Mouse (Mus musculus) liver, embryonic 13.5 days (tissue): ENCODE data around the gene Gm26657. TPM values are rescaled to one million over a fixed set of nuclear protein-coding genes. Genes with fewer than 3 reads are reported as not detected.
A peak's percentile ranks its signal among the peaks of the same experiment; 100 is the strongest.

ENCODE experiments used
- ATAC-seq: fragments of 200-750 bp; cut with Nextera tagmentation; 2 replicates; pipeline ENCODE4 v1.8.0; 2017; ENCODE audit warnings: low read depth, mild to moderate bottlenecking, moderate number of reproducible peaks, moderate library complexity
- DNase-seq: peaks from one replicate; pipeline ENCODE4 v3.0.0; 2022
- H3K27ac ChIP-seq: fragments of 300-500 bp; sonication (generic); 2 replicates; pipeline ENCODE4 v1.5.1; 2015; ENCODE audit warnings: moderate library complexity, mild to moderate bottlenecking, inconsistent platforms
- H3K27me3 ChIP-seq: fragments of 300-500 bp; sonication (generic); 2 replicates; pipeline ENCODE4 v1.6.1; 2015; ENCODE audit warnings: mild to moderate bottlenecking, inconsistent platforms
- H3K36me3 ChIP-seq: fragments of 300-500 bp; sonication (generic); 2 replicates; pipeline ENCODE4 v1.6.1; 2015; ENCODE audit warnings: mild to moderate bottlenecking, inconsistent platforms
- H3K4me1 ChIP-seq: fragments of 300-500 bp; sonication (generic); replicated peaks from 2 replicates; pipeline ENCODE4 v1.6.1; 2015; ENCODE audit warnings: inconsistent platforms
- H3K4me2 ChIP-seq: fragments of 300-500 bp; sonication (generic); 2 replicates; pipeline ENCODE4 v1.6.1; 2015; ENCODE audit warnings: inconsistent platforms, mild to moderate bottlenecking, moderate library complexity
- H3K4me3 ChIP-seq: fragments of 300-500 bp; sonication (generic); replicated peaks from 2 replicates; pipeline ENCODE4 v1.5.1; 2015; ENCODE audit warnings: mild to moderate bottlenecking, inconsistent platforms
- H3K9ac ChIP-seq: fragments of 300-500 bp; sonication (generic); 2 replicates; pipeline ENCODE4 v1.6.1; 2015; ENCODE audit warnings: mild to moderate bottlenecking, inconsistent platforms
- H3K9me3 ChIP-seq: fragments of 300-500 bp; sonication (generic); replicated peaks from 2 replicates; pipeline ENCODE4 v1.6.1; 2016; ENCODE audit warnings: inconsistent platforms
- WGBS: fragments of 180-500 bp; shearing (Covaris S2); methylation state at CpG from one replicate; pipeline ENCODE4 v1.1.7; 2015; ENCODE audit not compliant: insufficient replicate concordance; 5-methylcytosine and 5-hydroxymethylcytosine counted together
- polyA plus RNA-seq: library from polyadenylated mRNA; unstranded; fragments of >200 nt; fragmentation: Nextera tagmentation; extraction: Ambion mirVana; gene quantifications from 2 replicates; pipeline ENCODE4 v1.2.1, GENCODE M21; 2015

Gene Gm26657
- polyA plus RNA-seq, 1 experiment from 2014 or later = not detected

- Histone ChIP-seq H3K4me1 (no peaks in the 10 kb centered on the region), H3K27ac (no peak overlapping the region), H3K4me3 (no peak overlapping the region), H3K27me3 (no peaks in the 10 kb centered on the region), H3K9ac (no peak overlapping the region), H3K4me2 (no peak overlapping the region), H3K36me3 (no peaks in the 10 kb centered on the region), H3K9me3 (no peaks in the 10 kb centered on the region)
- ATAC-seq (no peak), DNase-seq (no peak)
- WGBS = 68% methylated on average over 6 of the region's 6 CpGs
These were observed 16.6 kb upstream of the Gm26657 start for GRCm38 (mm10) chr4:56723237-56723636.

DNA sequence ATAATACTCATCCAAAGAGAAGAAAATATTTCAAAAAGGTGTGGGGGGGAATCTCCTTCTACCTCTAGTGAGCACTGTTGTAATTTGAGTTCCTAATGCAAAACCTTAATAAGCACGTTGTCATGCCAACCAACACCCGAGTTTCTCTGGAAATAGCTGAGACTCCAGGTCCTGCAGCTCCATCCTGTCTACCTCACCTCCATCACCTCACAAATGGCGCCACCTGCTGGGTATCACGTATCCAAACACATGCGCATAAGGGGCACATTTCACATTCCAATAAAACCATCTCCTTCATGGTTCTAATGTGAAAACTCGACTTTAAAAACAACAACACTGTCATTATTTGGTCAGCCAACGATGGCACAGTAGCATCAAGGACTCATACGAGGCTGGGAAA lies 14.0 kb upstream of the Gm26657 start:
- H3K4me3 ChIP-seq = no peak overlapping the region
- H3K36me3 ChIP-seq = no peaks in the 10 kb centered on the region
- H3K27me3 ChIP-seq = no peaks in the 10 kb centered on the region
- H3K9me3 ChIP-seq = no peaks in the 10 kb centered on the region
- no peak overlapping the region for H3K9ac ChIP-seq
- H3K27ac ChIP-seq = no peak overlapping the region
- ATAC-seq (no peak), DNase-seq (no peak)
- no peaks in the 10 kb centered on the region for H3K4me1 ChIP-seq
- H3K4me2 ChIP-seq = no peak overlapping the region
- WGBS = 42% methylated on average over 8 of the region's 8 CpGs

GRCm38 (mm10) chr4:56740611-56741010 lies 741 bp downstream of the Gm26657 start:
- Histone ChIP-seq H3K9me3 (no peaks in the 10 kb centered on the region), H3K4me1 (no peaks in the 10 kb centered on the region), H3K36me3 (peaks cover 8% of the 10 kb centered on the region; the same call in 1 of the 2 replicates), H3K9ac (no peak overlapping the region), H3K4me2 (no peak overlapping the region), H3K27ac (no peak overlapping the region), H3K27me3 (no peaks in the 10 kb centered on the region), H3K4me3 (no peak overlapping the region)
- ATAC-seq = no peak
- no peak for DNase-seq
- WGBS = 91% methylated on average over 20 of the region's 20 CpGs

DNA sequence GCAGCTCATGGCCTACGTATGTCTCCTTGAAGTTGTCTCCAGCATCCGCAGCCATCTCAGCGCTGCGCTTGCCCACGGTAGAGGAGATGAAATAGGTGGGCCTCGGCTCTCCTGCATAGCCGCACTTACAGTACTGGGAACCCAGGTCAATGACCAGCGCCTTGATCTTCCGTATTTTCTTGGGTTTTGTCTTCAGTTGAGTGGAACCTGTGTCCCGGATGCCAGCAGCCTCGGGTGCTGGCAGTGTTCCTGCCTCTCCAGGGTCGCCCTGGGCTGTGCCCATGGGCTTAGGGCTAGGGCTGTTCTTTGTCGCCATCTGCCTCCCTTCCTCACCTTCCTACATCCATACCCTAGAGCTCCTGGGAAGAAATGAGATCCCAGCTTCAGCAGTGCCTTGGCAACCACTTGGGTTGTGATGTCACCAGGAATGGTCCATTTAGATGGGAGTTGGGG lies 1.2 kb downstream of the Gm26657 start, which contains the start of gene Actl7b:
TSS of gene Actl7b (minus strand) at position 403 of the 453 bp plus-strand sequence.
- Histone ChIP-seq H3K4me3 (no peak within 1 kb of the TSS), H3K9ac (no peak within 1 kb of the TSS), H3K9me3 (no peaks in the 10 kb centered on the region), H3K4me2 (no peak within 1 kb of the TSS), H3K4me1 (no peaks in the 10 kb centered on the region), H3K27me3 (no peaks in the 10 kb centered on the region), H3K27ac (no peak within 1 kb of the TSS), H3K36me3 (peaks cover 8% of the 10 kb centered on the region; the same call in 1 of the 2 replicates)
- WGBS = 80% methylated on average over 13 of the region's 13 CpGs
- no peak for DNase-seq
- no peak for ATAC-seq

- DNase-seq = no peak
- H3K9me3 ChIP-seq = no peaks in the 10 kb centered on the region
- H3K36me3 ChIP-seq = peaks cover 21% of the 10 kb centered on the region
- no peak overlapping the region for H3K27ac ChIP-seq
- H3K9ac ChIP-seq = no peak overlapping the region
- H3K27me3 ChIP-seq = no peaks in the 10 kb centered on the region
- no peak overlapping the region for H3K4me3 ChIP-seq
- no peak overlapping the region for H3K4me2 ChIP-seq
- H3K4me1 ChIP-seq = no peaks in the 10 kb centered on the region
- WGBS = 69% methylated on average over 4 of the region's 4 CpGs
- no peak for ATAC-seq
These were observed 2.8 kb downstream of the Gm26657 start for GRCm38 (mm10) chr4:56742698-56743097.

- WGBS = 84% methylated on average over 21 of the region's 21 CpGs
- Histone ChIP-seq H3K27ac (no peak within 1 kb of the TSS), H3K9me3 (no peaks in the 10 kb centered on the region), H3K4me3 (no peak within 1 kb of the TSS), H3K4me1 (no peaks in the 10 kb centered on the region), H3K9ac (no peak within 1 kb of the TSS), H3K36me3 (peaks cover 28% of the 10 kb centered on the region), H3K4me2 (no peak within 1 kb of the TSS), H3K27me3 (no peaks in the 10 kb centered on the region)
- ATAC-seq = no peak
- DNase-seq = no peak
These were observed 3.7 kb downstream of the Gm26657 start, which contains the start of gene Actl7a for GRCm38 (mm10) chr4:56743363-56744195. Gene Actl7a, plus strand, starts transcription at chr4:56743413.

DNA sequence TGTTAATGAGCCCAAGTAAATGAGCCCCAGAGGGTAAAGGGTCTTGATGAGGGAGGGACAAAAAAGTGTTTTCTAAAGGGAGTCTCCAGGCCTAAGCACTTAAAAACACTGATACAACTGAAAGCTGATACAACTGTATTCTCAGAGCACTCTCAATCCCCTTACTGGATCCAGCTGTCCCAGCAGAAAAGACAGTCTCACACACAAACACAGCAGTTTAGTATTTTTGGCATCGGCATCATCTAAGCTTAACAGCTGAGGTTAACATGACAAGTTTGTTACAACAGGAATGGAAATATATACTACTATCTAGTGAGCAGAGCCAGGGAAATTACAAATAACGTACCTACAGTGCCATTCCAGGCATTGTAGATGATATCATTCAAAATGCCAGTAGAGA lies 6.5 kb downstream of the Gm26657 start:
- no peaks in the 10 kb centered on the region for H3K27me3 ChIP-seq
- H3K4me2 ChIP-seq = no peak overlapping the region
- no peaks in the 10 kb centered on the region for H3K9me3 ChIP-seq
- no peak overlapping the region for H3K27ac ChIP-seq
- ATAC-seq (no peak), DNase-seq (no peak)
- H3K4me3 ChIP-seq = no peak overlapping the region
- no peaks in the 10 kb centered on the region for H3K4me1 ChIP-seq
- 78% methylated on average over 2 of the region's 2 CpGs for WGBS
- H3K9ac ChIP-seq = no peak overlapping the region
- H3K36me3 ChIP-seq = peaks cover 53% of the 10 kb centered on the region

GRCm38 (mm10) chr4:56747456-56747855 lies 7.6 kb downstream of the Gm26657 start:
- 85% methylated on average over 9 of the region's 9 CpGs for WGBS
- ATAC-seq (no peak), DNase-seq (no peak)
- no peaks in the 10 kb centered on the region for H3K27me3 ChIP-seq
- peaks cover 61% of the 10 kb centered on the region for H3K36me3 ChIP-seq
- no peak overlapping the region for H3K27ac ChIP-seq
- H3K4me3 ChIP-seq = no peak overlapping the region
- no peak overlapping the region for H3K9ac ChIP-seq
- H3K4me1 ChIP-seq = no peaks in the 10 kb centered on the region
- no peaks in the 10 kb centered on the region for H3K9me3 ChIP-seq
- no peak overlapping the region for H3K4me2 ChIP-seq

- H3K4me1 ChIP-seq = no peaks in the 10 kb centered on the region
- no peak overlapping the region for H3K4me3 ChIP-seq
- no peak for ATAC-seq
- H3K27ac ChIP-seq = no peak overlapping the region; the same call in 1 of the 2 replicates
- no peak for DNase-seq
- no peaks in the 10 kb centered on the region for H3K27me3 ChIP-seq
- no peak overlapping the region for H3K4me2 ChIP-seq
- H3K36me3 ChIP-seq = peaks cover 85% of the 10 kb centered on the region
- 84% methylated on average over 5 of the region's 5 CpGs for WGBS
- H3K9ac ChIP-seq = no peak overlapping the region
- H3K9me3 ChIP-seq = no peaks in the 10 kb centered on the region
These were observed 16.2 kb downstream of the Gm26657 start for GRCm38 (mm10) chr4:56756021-56756420.

DNA sequence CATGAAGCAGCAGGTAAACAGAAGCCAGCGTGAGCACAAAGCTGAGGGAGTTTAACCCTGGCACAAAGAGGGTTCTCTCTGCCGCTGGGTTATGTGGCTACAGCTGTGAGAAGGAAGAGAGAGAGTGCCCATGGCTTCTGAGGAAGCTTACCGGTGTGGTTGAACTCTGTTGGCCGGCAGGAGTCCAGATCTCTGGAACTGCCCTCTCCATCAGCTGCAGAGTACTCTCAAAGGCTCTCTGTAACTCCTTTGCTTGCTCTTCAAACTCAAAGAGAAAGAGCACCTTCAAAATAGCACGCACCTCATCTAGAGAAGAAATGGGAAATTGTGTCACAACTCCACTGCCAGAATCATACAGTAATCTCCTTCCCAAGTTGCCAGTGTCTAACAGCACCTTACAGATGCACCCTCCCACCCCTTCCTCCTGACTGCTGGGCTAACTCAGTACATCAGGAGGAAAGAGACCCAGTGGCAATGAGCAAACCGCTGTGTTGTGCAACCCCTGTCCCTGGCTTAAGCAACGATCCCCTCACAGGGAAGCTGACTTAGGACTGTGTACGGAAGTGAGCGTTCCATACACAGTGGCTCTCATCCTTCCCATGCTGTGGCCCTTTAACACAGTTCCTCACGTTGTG lies 17.2 kb downstream of the Gm26657 start:
- no peaks in the 10 kb centered on the region for H3K9me3 ChIP-seq
- 80% methylated on average over 10 of the region's 10 CpGs for WGBS
- no peak overlapping the region for H3K4me3 ChIP-seq
- peaks cover 83% of the 10 kb centered on the region for H3K36me3 ChIP-seq
- H3K4me1 ChIP-seq = no peaks in the 10 kb centered on the region
- H3K27ac ChIP-seq = no peak overlapping the region
- DNase-seq = no peak
- no peaks in the 10 kb centered on the region for H3K27me3 ChIP-seq
- no peak overlapping the region for H3K9ac ChIP-seq
- no peak overlapping the region for H3K4me2 ChIP-seq
- ATAC-seq = peak; percentile 47; the same call in 1 of the 2 replicates

GRCm38 (mm10) chr4:56757693-56758092 lies 17.8 kb downstream of the Gm26657 start:
- H3K4me1 ChIP-seq = no peaks in the 10 kb centered on the region
- ATAC-seq = no peak
- WGBS = 76% methylated on average over 1 of the region's 1 CpGs

More at GRCm38 (mm10) chr4:56757693-56758092, 17.8 kb downstream of the Gm26657 start:
- H3K9me3 ChIP-seq = no peaks in the 10 kb centered on the region
- H3K4me3 ChIP-seq = no peak overlapping the region
- H3K36me3 ChIP-seq = peaks cover 88% of the 10 kb centered on the region
- no peak overlapping the region for H3K9ac ChIP-seq
- H3K4me2 ChIP-seq = no peak overlapping the region
- no peaks in the 10 kb centered on the region for H3K27me3 ChIP-seq
- DNase-seq = no peak
- H3K27ac ChIP-seq = no peak overlapping the region
